In the genomic region with DNA sequence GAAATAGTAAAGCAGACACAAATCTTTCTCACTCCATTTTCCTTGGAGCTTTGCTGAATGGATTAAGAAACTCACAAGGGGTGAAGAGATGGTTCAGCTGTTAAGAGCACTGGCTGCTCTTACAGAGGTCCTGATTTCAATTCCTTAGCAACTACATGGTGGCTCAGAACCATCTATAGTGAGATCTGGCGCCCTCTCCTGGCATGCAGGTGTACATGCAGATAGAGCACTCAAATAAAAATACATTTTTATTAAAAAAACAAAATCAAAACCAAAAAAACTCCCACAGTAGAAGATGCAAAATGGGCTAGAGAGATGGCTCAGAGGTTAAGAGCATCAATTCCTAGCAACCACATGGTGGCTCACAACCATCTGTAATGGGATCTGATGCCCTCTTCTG, we compare ENCODE assay signal across 10 mouse cellular contexts. TPM values are rescaled to one million over a fixed set of nuclear protein-coding genes. Genes with fewer than 3 reads are reported as not detected.
DNase-seq lines count a peak whose midpoint lies in the region; ATAC-seq lines count a peak whose summit lies in the region.
"Had no signal": no experiment of that assay in that cellular context is flagged by ENCODE, and none has a peak within 500 bp of the region (broad histone marks: within the 10 kb centered on the region; RNA-seq: fewer than 3 reads in every experiment).

No protein-coding gene starts in this region.

- intact Hi-C loops in gastrocnemius, postnatal 36 days (cut with DNase I) = no loop called here

- H3K27me3 ChIP-seq in hindbrain, embryonic 10.5 days (ENCODE audit: insufficient read depth, poor library complexity, severe bottlenecking) = no peaks in the 10 kb centered on the region
- no peaks in the 10 kb centered on the region for H3K27me3 ChIP-seq in hindbrain, embryonic 16.5 days (replicated peaks; ENCODE audit: control insufficient read depth, insufficient read depth, low read length)
- H3K27me3 ChIP-seq: megakaryocyte, embryonic 14.5 days had no signal

- no peaks in the 10 kb centered on the region for H3K4me1 ChIP-seq in hindbrain, embryonic 10.5 days (replicated peaks)
- H3K4me1 ChIP-seq in hindbrain, embryonic 16.5 days (ENCODE audit: control insufficient read depth, insufficient read depth, low read depth, low read length) = no peaks in the 10 kb centered on the region
- H3K4me1 ChIP-seq: megakaryocyte, embryonic 14.5 days had no signal

- H3K36me3 ChIP-seq in hindbrain, embryonic 10.5 days = peaks cover 3% of the 10 kb centered on the region; the same call in 1 of the 2 replicates
- no peaks in the 10 kb centered on the region for H3K36me3 ChIP-seq in hindbrain, embryonic 16.5 days (ENCODE audit: control insufficient read depth, insufficient read depth, low read length)

- H3K27ac ChIP-seq in hindbrain, embryonic 10.5 days = no peak overlapping the region
- no peak overlapping the region for H3K27ac ChIP-seq in hindbrain, embryonic 16.5 days (ENCODE audit: low read depth, low read length)

- 22% methylated on average over 1 of the region's 1 CpGs for WGBS in hindbrain, embryonic 10.5 days
- WGBS in hindbrain, embryonic 16.5 days = 10% methylated on average over 1 of the region's 1 CpGs

- no peak overlapping the region for H3K9ac ChIP-seq in hindbrain, embryonic 16.5 days (ENCODE audit: low read depth, low read length)

- peak; percentile 2 for DNase-seq in hindbrain, embryonic 10.5 days (ENCODE audit: low spot score)
- DNase-seq in A20 (ENCODE audit: low read depth, low spot score) (peak; percentile 29), ES-CJ7 (ENCODE audit: low read depth, low spot score) (peak; percentile 38)
- peak; percentile 18 to 21 for DNase-seq in kidney, postnatal 4 days
- DNase-seq in ovary, postnatal 36 days (ENCODE audit: low spot score) = no peak
- no peak for DNase-seq in spleen, adult 12 weeks (ENCODE audit: low spot score)
- no peak for DNase-seq in gastrocnemius, postnatal 36 days

- H3K9me3 ChIP-seq in hindbrain, embryonic 10.5 days = no peaks in the 10 kb centered on the region
- no peaks in the 10 kb centered on the region for H3K9me3 ChIP-seq in hindbrain, embryonic 16.5 days (ENCODE audit: control insufficient read depth, low read length)
- H3K9me3 ChIP-seq: megakaryocyte, embryonic 14.5 days had no signal

- no peak overlapping the region for H3K4me2 ChIP-seq in hindbrain, embryonic 16.5 days (ENCODE audit: low read length)

- H3K4me3 ChIP-seq in hindbrain, embryonic 10.5 days = no peak overlapping the region
- no peak overlapping the region for H3K4me3 ChIP-seq in hindbrain, embryonic 16.5 days (ENCODE audit: low read length)
- H3K4me3 ChIP-seq: megakaryocyte, embryonic 14.5 days had no signal

- ATAC-seq in hindbrain, embryonic 16.5 days = no peak

RNA-seq across cellular contexts. Expression of gene Rragb, which starts 35.0 kb away (rescaled TPM):
- polyA plus RNA-seq in hindbrain, embryonic 10.5 days (2016; fragmentation: Nextera tagmentation; extraction: Ambion mirVana) = 4.8 and 6.1 TPM in 2 replicates
- 8.5 and 10.3 TPM in 2 replicates for polyA plus RNA-seq in hindbrain, embryonic 16.5 days (2015; fragmentation: Nextera tagmentation; extraction: Ambion mirVana)
- total RNA-seq in gastrocnemius, postnatal 36 days (2021) = 1 to 10 TPM; 1.6 to 3.3 TPM

RNA-seq across cellular contexts. Expression of gene Foxr2, which starts 56.2 kb away (rescaled TPM):
- polyA plus RNA-seq in hindbrain, embryonic 10.5 days (2016; fragmentation: Nextera tagmentation; extraction: Ambion mirVana) = 0.13 and 0.27 TPM in 2 replicates
- 0.67 and 0.83 TPM in 2 replicates for polyA plus RNA-seq in hindbrain, embryonic 16.5 days (2015; fragmentation: Nextera tagmentation; extraction: Ambion mirVana)
- not detected for total RNA-seq in gastrocnemius, postnatal 36 days (2021)
- total RNA-seq: common myeloid progenitor, adult 5-6 weeks had no signal

Comparison
In these comparisons a context has a peak if more than half of its experiments do, and no peak if none do; other contexts are left out.
1. DNase-seq: peak in hindbrain, embryonic 10.5 days (single experiment), A20 (single experiment), ES-CJ7 (single experiment) and kidney, postnatal 4 days (2 of 2); none in ovary, postnatal 36 days (single experiment), spleen, adult 12 weeks (single experiment) and gastrocnemius, postnatal 36 days (0 of 2).